Mouse (Mus musculus): ENCODE measurements around the gene Arhgap1. TPM values are rescaled to one million over a fixed set of nuclear protein-coding genes. Genes with fewer than 3 reads are reported as not detected.

The Arhgap1 gene
- polyA plus RNA-seq, 1 experiment = 185 TPM

DNA sequence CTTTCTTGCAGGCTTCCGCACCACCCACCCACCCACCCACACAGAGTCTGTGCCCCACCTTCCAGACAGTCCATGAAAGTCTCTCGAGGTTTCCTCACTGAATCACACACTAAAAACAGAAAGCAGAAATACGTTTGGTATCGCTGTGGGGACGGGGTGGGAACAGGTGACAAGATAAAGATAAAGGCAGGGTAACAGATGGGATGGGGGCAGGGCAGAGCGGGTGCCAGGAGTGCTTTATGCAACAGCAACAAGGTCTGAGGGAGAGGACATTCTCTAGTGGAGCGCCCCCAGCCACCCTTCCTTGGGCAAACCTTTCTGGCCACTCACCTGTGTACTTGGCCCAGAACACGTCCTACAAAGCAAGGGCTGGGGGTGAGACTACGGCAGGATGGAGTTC is 14.8 kb upstream of the Arhgap1 start:
- peak; percentile 57 for DNase-seq
- Histone ChIP-seq H3K36me3 (ENCODE audit: control insufficient read depth, insufficient read depth, low read length) (no peaks in the 10 kb centered on the region), H3K4me1 (replicated peaks; ENCODE audit: control insufficient read depth, insufficient read depth, low read length) (peaks cover 67% of the 10 kb centered on the region), H3K27me3 (ENCODE audit: control insufficient read depth, insufficient read depth, low read length) (no peaks in the 10 kb centered on the region), H3K4me3 (ENCODE audit: control insufficient read depth, insufficient read depth, low read length) (no peak overlapping the region), H3K27ac (ENCODE audit: control insufficient read depth, insufficient read depth, low read length) (peak overlapping the region; percentile 83)
- 24% methylated on average over 9 of the region's 9 CpGs for WGBS
- TF ChIP-seq POLR2A (IDR thresholded peaks at IDR 0.05; ENCODE audit: control insufficient read depth, extremely low read depth, insufficient read depth, low read length, poor library complexity) (peak; percentile 15; the same call in 1 of the 2 replicates), CTCF (IDR thresholded peaks at IDR 0.05; ENCODE audit: borderline replicate concordance, control insufficient read depth, extremely low read depth, insufficient read depth, low read length, poor library complexity) (0 out of 2 replicates have a peak, but pooled peaks have one; percentile 15)

- no peaks in the 10 kb centered on the region for H3K27me3 ChIP-seq (ENCODE audit: control insufficient read depth, insufficient read depth, low read length)
- TF ChIP-seq CTCF (IDR thresholded peaks at IDR 0.05; ENCODE audit: borderline replicate concordance, control insufficient read depth, extremely low read depth, insufficient read depth, low read length, poor library complexity) = no peak
- no peak for TF ChIP-seq POLR2A (IDR thresholded peaks at IDR 0.05; ENCODE audit: control insufficient read depth, extremely low read depth, insufficient read depth, low read length, poor library complexity)
- 89% methylated on average over 11 of the region's 11 CpGs for WGBS
- no peak for DNase-seq
- H3K4me1 ChIP-seq (replicated peaks; ENCODE audit: control insufficient read depth, insufficient read depth, low read length) = peaks cover 71% of the 10 kb centered on the region
- H3K27ac ChIP-seq (ENCODE audit: control insufficient read depth, insufficient read depth, low read length) = peak overlapping the region; percentile 80; the same call in 1 of the 2 replicates
- no peaks in the 10 kb centered on the region for H3K36me3 ChIP-seq (ENCODE audit: control insufficient read depth, insufficient read depth, low read length)
- H3K4me3 ChIP-seq (ENCODE audit: control insufficient read depth, insufficient read depth, low read length) = no peak overlapping the region
These were observed 14.2 kb upstream of the Arhgap1 start for GRCm38 (mm10) chr2:91635486-91635885.

GRCm38 (mm10) chr2:91636229-91636628 is 13.4 kb upstream of the Arhgap1 start, which contains the start of gene F2:
Gene F2 (minus strand): TSS chr2:91636414.
- DNase-seq = no peak
- Histone ChIP-seq H3K4me3 (ENCODE audit: control insufficient read depth, insufficient read depth, low read length) (no peak within 1 kb of the TSS), H3K27me3 (ENCODE audit: control insufficient read depth, insufficient read depth, low read length) (no peaks in the 10 kb centered on the region), H3K36me3 (ENCODE audit: control insufficient read depth, insufficient read depth, low read length) (no peaks in the 10 kb centered on the region), H3K4me1 (replicated peaks; ENCODE audit: control insufficient read depth, insufficient read depth, low read length) (peaks cover 74% of the 10 kb centered on the region), H3K27ac (ENCODE audit: control insufficient read depth, insufficient read depth, low read length) (peak within 1 kb of the TSS; percentile 80)
- 83% methylated on average over 8 of the region's 8 CpGs for WGBS
- TF ChIP-seq POLR2A (IDR thresholded peaks at IDR 0.05; ENCODE audit: control insufficient read depth, extremely low read depth, insufficient read depth, low read length, poor library complexity) = no peak
- TF ChIP-seq CTCF (IDR thresholded peaks at IDR 0.05; ENCODE audit: borderline replicate concordance, control insufficient read depth, extremely low read depth, insufficient read depth, low read length, poor library complexity) = no peak

GRCm38 (mm10) chr2:91636727-91637338 is 12.8 kb upstream of the Arhgap1 start:
- Histone ChIP-seq H3K36me3 (ENCODE audit: control insufficient read depth, insufficient read depth, low read length) (no peaks in the 10 kb centered on the region), H3K4me3 (ENCODE audit: control insufficient read depth, insufficient read depth, low read length) (no peak overlapping the region), H3K4me1 (replicated peaks; ENCODE audit: control insufficient read depth, insufficient read depth, low read length) (peaks cover 75% of the 10 kb centered on the region), H3K27ac (ENCODE audit: control insufficient read depth, insufficient read depth, low read length) (peak overlapping the region; percentile 72), H3K27me3 (ENCODE audit: control insufficient read depth, insufficient read depth, low read length) (no peaks in the 10 kb centered on the region)
- 48% methylated on average over 5 of the region's 5 CpGs for WGBS
- no peak for DNase-seq
- TF ChIP-seq CTCF (IDR thresholded peaks at IDR 0.05; ENCODE audit: borderline replicate concordance, control insufficient read depth, extremely low read depth, insufficient read depth, low read length, poor library complexity) (no peak), POLR2A (IDR thresholded peaks at IDR 0.05; ENCODE audit: control insufficient read depth, extremely low read depth, insufficient read depth, low read length, poor library complexity) (no peak)

GRCm38 (mm10) chr2:91638931-91639330 is 10.7 kb upstream of the Arhgap1 start:
- TF ChIP-seq POLR2A (IDR thresholded peaks at IDR 0.05; ENCODE audit: control insufficient read depth, extremely low read depth, insufficient read depth, low read length, poor library complexity) (no peak), CTCF (IDR thresholded peaks at IDR 0.05; ENCODE audit: borderline replicate concordance, control insufficient read depth, extremely low read depth, insufficient read depth, low read length, poor library complexity) (no peak)
- H3K4me3 ChIP-seq (ENCODE audit: control insufficient read depth, insufficient read depth, low read length) = no peak overlapping the region
- no peaks in the 10 kb centered on the region for H3K36me3 ChIP-seq (ENCODE audit: control insufficient read depth, insufficient read depth, low read length)
- 5% methylated on average over 6 of the region's 6 CpGs for WGBS
- peaks cover 74% of the 10 kb centered on the region for H3K4me1 ChIP-seq (replicated peaks; ENCODE audit: control insufficient read depth, insufficient read depth, low read length)
- no peaks in the 10 kb centered on the region for H3K27me3 ChIP-seq (ENCODE audit: control insufficient read depth, insufficient read depth, low read length)
- peak; percentile 25 for DNase-seq
- H3K27ac ChIP-seq (ENCODE audit: control insufficient read depth, insufficient read depth, low read length) = peak overlapping the region; percentile 62

- no peak for TF ChIP-seq POLR2A (IDR thresholded peaks at IDR 0.05; ENCODE audit: control insufficient read depth, extremely low read depth, insufficient read depth, low read length, poor library complexity)
- TF ChIP-seq CTCF (IDR thresholded peaks at IDR 0.05; ENCODE audit: borderline replicate concordance, control insufficient read depth, extremely low read depth, insufficient read depth, low read length, poor library complexity) = no peak
- 95% methylated on average over 2 of the region's 2 CpGs for WGBS
- Histone ChIP-seq H3K27ac (ENCODE audit: control insufficient read depth, insufficient read depth, low read length) (no peak overlapping the region), H3K27me3 (ENCODE audit: control insufficient read depth, insufficient read depth, low read length) (no peaks in the 10 kb centered on the region), H3K36me3 (ENCODE audit: control insufficient read depth, insufficient read depth, low read length) (peaks cover 13% of the 10 kb centered on the region), H3K4me3 (ENCODE audit: control insufficient read depth, insufficient read depth, low read length) (no peak overlapping the region), H3K4me1 (replicated peaks; ENCODE audit: control insufficient read depth, insufficient read depth, low read length) (peaks cover 69% of the 10 kb centered on the region)
- no peak for DNase-seq
These were observed 6.7 kb upstream of the Arhgap1 start for GRCm38 (mm10) chr2:91642825-91643415.
